Mouse (Mus musculus): Measurements from ENCODE around the gene AI481877. TPM values are rescaled to one million over a fixed set of nuclear protein-coding genes. Genes with fewer than 3 reads are reported as not detected.
A peak's percentile ranks its signal among the peaks of the same experiment; 100 is the strongest.

AI481877 gene
- polyA plus RNA-seq, 1 experiment, result not detected

DNA sequence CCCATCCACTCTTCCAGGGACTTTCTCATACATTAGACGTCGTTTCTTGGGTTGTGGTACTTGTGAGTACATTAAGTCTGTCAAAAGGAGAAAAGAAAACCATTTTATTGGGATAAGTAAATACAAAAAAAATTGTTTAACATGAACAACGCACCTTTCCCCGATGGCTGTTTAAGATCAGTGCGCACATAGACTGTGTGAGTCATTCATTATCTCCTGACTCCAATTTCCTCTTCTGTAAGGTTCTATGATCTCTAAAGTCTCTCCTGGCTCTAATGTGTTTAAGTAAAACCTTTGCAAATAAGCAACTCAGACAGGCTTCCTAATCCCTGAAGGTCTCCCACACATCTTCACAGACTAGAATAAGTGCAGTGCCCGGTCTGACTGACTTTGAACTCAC lies 94.9 kb downstream of the AI481877 start:
- Histone ChIP-seq H3K4me1 (ENCODE audit: control insufficient read depth, insufficient read depth, low read length) (no peaks in the 10 kb centered on the region), H3K4me3 (ENCODE audit: insufficient read depth, low read depth, low read length) (no peak overlapping the region), H3K36me3 (ENCODE audit: control insufficient read depth, insufficient read depth, low read length) (no peaks in the 10 kb centered on the region), H3K27ac (ENCODE audit: insufficient read depth, low read depth, low read length) (no peak overlapping the region), H3K27me3 (replicated peaks; ENCODE audit: control insufficient read depth, insufficient read depth, low read length) (no peaks in the 10 kb centered on the region)
- 93% methylated on average over 6 of the region's 6 CpGs for WGBS
- TF ChIP-seq POLR2A (IDR thresholded peaks at IDR 0.05; ENCODE audit: low read depth, low read length) (no peak), CTCF (conservative IDR thresholded peaks at IDR 0.05; ENCODE audit: insufficient read depth, insufficient read length, low read depth, low read length) (no peak)
- DNase-seq, result no peak

DNA sequence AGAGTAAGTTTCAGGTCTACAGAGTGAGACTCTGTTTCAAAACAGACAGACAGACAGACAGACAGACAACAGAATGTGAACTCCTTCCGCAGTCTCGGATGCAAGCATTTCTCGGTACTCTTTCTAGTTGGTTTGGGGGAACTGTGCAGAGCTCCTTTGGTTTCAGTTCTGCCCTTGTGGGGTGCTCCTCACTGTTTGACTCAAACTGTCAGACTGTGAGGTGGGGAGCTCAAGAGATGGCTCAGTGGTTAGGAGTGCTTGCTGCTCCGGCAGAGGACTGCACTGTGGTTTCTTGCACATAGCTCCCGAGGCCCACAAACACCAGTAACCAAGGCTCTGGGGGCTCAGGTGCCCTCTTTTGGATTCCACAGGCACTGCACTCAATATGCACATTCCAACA lies 95.7 kb downstream of the AI481877 start:
- WGBS, result 92% methylated on average over 5 of the region's 5 CpGs
- no peak overlapping the region for H3K4me3 ChIP-seq (ENCODE audit: insufficient read depth, low read depth, low read length)
- no peak overlapping the region for H3K27ac ChIP-seq (ENCODE audit: insufficient read depth, low read depth, low read length)
- H3K4me1 ChIP-seq (ENCODE audit: control insufficient read depth, insufficient read depth, low read length), result no peaks in the 10 kb centered on the region
- H3K27me3 ChIP-seq (replicated peaks; ENCODE audit: control insufficient read depth, insufficient read depth, low read length), result no peaks in the 10 kb centered on the region
- TF ChIP-seq POLR2A (IDR thresholded peaks at IDR 0.05; ENCODE audit: low read depth, low read length) (no peak), CTCF (conservative IDR thresholded peaks at IDR 0.05; ENCODE audit: insufficient read depth, insufficient read length, low read depth, low read length) (no peak)
- DNase-seq, result no peak
- no peaks in the 10 kb centered on the region for H3K36me3 ChIP-seq (ENCODE audit: control insufficient read depth, insufficient read depth, low read length)

DNA sequence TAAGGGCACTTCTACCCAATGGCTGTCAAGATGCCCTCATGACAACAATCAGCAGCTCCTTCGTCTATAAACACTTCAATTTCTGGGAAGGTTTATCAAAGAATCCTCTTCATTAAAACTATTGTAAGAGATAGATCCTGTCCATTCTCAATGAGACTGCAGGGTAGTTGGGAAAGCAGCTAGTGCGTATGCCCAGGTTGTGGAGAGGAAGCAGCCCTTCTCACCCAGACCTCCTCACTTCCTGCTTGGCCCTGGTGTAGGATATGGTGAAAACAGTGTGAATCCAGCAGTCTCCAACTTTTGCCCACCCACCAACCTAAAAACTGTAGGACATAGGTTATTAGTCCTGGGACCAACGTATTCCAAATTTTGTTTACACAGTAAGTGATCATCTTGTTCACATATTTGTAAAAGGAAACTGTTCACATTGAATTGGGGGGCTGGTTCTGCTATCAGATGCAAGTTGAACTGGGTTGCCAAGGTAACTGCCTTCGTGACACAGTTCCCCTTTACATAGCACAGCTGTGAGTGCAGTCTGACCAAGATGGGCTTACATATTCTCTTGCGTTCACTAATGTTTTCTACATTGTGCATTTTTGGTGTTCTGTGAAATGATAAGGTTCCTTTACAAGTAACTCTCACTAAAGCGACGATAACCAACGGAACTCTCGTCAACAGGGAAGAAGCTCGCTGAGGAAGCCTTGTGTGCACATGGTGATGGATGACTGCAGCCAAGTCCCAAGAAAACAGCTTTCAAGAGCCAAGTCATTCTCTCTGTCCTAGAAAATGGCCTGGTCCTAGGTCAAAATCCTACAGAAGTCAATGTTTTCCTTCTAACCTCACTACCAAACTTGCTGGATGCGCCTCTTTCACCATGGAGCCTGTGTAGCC lies 98.1 kb downstream of the AI481877 start:
- WGBS, result 86% methylated on average over 11 of the region's 11 CpGs
- no peaks in the 10 kb centered on the region for H3K27me3 ChIP-seq (replicated peaks; ENCODE audit: control insufficient read depth, insufficient read depth, low read length)
- H3K4me1 ChIP-seq (ENCODE audit: control insufficient read depth, insufficient read depth, low read length), result no peaks in the 10 kb centered on the region
- H3K4me3 ChIP-seq (ENCODE audit: insufficient read depth, low read depth, low read length), result no peak overlapping the region
- TF ChIP-seq POLR2A (IDR thresholded peaks at IDR 0.05; ENCODE audit: low read depth, low read length), result no peak
- no peak for TF ChIP-seq CTCF (conservative IDR thresholded peaks at IDR 0.05; ENCODE audit: insufficient read depth, insufficient read length, low read depth, low read length)
- H3K27ac ChIP-seq (ENCODE audit: insufficient read depth, low read depth, low read length), result no peak overlapping the region
- H3K36me3 ChIP-seq (ENCODE audit: control insufficient read depth, insufficient read depth, low read length), result no peaks in the 10 kb centered on the region
- no peak for DNase-seq

DNA sequence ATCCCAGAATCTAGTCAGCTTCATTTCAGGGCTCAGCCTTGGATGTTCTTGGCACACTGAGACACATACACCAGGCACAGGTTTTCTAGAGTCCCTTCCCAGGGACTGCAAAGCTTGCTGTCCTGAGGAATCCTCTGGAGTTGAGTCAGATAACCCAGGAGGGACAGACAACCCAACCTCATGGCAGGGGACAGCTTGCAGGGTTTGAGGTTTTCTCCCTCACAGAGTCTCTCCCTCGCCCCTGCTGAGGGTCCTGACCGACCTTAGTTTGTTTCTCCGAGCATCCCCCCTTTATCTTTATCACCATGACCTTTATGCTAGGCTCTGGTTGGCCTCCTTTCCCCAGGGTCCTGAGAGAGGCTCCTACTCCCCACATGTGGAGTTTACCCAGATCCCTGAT lies 101.3 kb downstream of the AI481877 start:
- no peak overlapping the region for H3K27ac ChIP-seq (ENCODE audit: insufficient read depth, low read depth, low read length)
- H3K36me3 ChIP-seq (ENCODE audit: control insufficient read depth, insufficient read depth, low read length), result no peaks in the 10 kb centered on the region
- WGBS, result 97% methylated on average over 3 of the region's 3 CpGs
- no peaks in the 10 kb centered on the region for H3K4me1 ChIP-seq (ENCODE audit: control insufficient read depth, insufficient read depth, low read length)
- H3K4me3 ChIP-seq (ENCODE audit: insufficient read depth, low read depth, low read length), result no peak overlapping the region
- TF ChIP-seq CTCF (conservative IDR thresholded peaks at IDR 0.05; ENCODE audit: insufficient read depth, insufficient read length, low read depth, low read length) (no peak), POLR2A (IDR thresholded peaks at IDR 0.05; ENCODE audit: low read depth, low read length) (no peak)
- H3K27me3 ChIP-seq (replicated peaks; ENCODE audit: control insufficient read depth, insufficient read depth, low read length), result no peaks in the 10 kb centered on the region
- no peak for DNase-seq

DNA sequence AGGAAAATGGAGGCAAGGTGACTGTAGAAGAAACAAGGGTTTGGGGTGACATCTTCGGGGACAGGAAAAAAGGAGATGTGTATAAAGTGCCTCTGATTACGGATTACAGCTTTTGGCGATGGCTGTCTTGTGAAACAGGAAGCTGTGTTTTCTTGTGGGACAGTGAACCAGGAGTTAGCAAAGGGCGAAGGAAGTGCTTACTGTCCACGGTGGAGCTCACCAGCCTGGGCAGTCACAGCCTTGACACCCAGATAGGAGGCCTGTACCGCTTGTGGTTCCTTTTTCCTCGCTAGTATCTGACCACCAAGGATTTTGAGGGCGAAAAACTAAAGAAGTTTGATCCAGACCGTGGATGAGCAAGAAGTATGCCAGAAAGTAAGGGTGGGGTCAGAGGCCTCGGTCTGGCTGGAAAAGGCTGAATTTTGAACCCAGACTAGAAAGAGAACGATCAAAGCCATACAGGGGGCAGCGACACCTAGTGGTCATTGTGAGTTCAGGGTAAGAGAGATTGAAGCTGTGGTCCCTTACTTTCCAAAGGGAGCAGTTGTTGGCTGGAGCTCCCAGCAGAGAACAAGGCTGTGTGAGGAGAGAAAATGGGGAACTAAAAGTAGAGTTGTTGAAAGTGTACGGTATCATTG lies 102.2 kb downstream of the AI481877 start:
- no peaks in the 10 kb centered on the region for H3K4me1 ChIP-seq (ENCODE audit: control insufficient read depth, insufficient read depth, low read length)
- TF ChIP-seq CTCF (conservative IDR thresholded peaks at IDR 0.05; ENCODE audit: insufficient read depth, insufficient read length, low read depth, low read length), result peak; percentile 69
- no peak for TF ChIP-seq POLR2A (IDR thresholded peaks at IDR 0.05; ENCODE audit: low read depth, low read length)
- H3K36me3 ChIP-seq (ENCODE audit: control insufficient read depth, insufficient read depth, low read length), result no peaks in the 10 kb centered on the region
- peak; percentile 77 for DNase-seq
- no peak overlapping the region for H3K4me3 ChIP-seq (ENCODE audit: insufficient read depth, low read depth, low read length)
- no peak overlapping the region for H3K27ac ChIP-seq (ENCODE audit: insufficient read depth, low read depth, low read length)
- no peaks in the 10 kb centered on the region for H3K27me3 ChIP-seq (replicated peaks; ENCODE audit: control insufficient read depth, insufficient read depth, low read length)
- WGBS, result 55% methylated on average over 13 of the region's 13 CpGs

DNA sequence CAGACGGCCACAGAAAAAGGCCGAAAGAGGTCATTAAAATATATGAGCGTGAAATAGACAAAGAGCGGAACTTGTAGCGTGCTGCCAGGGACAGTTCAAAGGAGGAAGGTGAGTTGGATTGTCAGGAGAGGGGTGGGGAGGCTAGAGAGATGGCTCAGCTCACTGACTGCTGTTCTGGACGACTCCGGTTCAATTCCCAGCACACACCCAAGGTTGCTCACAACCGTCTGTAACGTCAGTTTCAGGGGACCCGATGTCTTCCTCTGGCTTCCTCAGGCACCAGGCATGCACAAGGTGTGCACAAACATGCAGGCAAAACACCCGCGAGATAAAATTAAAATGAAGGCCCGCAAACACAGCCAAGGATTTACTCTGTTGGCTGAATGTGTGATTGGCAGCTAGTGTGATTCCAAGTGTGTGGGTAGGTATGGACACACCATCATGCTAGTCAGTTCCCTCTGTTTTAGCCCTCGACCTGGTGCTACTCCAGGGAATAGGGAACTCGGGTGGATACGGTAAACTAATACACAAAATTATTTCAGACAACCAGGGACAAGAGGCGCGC lies 102.9 kb downstream of the AI481877 start:
- Histone ChIP-seq H3K27me3 (replicated peaks; ENCODE audit: control insufficient read depth, insufficient read depth, low read length) (no peaks in the 10 kb centered on the region), H3K4me3 (ENCODE audit: insufficient read depth, low read depth, low read length) (peak overlapping the region; percentile 59; the same call in 1 of the 2 replicates), H3K4me1 (ENCODE audit: control insufficient read depth, insufficient read depth, low read length) (no peaks in the 10 kb centered on the region), H3K36me3 (ENCODE audit: control insufficient read depth, insufficient read depth, low read length) (no peaks in the 10 kb centered on the region), H3K27ac (ENCODE audit: insufficient read depth, low read depth, low read length) (no peak overlapping the region)
- TF ChIP-seq CTCF (conservative IDR thresholded peaks at IDR 0.05; ENCODE audit: insufficient read depth, insufficient read length, low read depth, low read length) (no peak), POLR2A (IDR thresholded peaks at IDR 0.05; ENCODE audit: low read depth, low read length) (no peak)
- WGBS, result 68% methylated on average over 18 of the region's 18 CpGs
- no peak for DNase-seq
